Mouse (Mus musculus): ENCODE results near the gene Sema4d.

Gene Sema4d

GRCm38 (mm10) chr13:51814646-51815045, 21.1 kb upstream of the Sema4d start:
- DNase-seq (ENCODE audit: low read depth), result no peak

GRCm38 (mm10) chr13:51813621-51814615, 20.4 kb upstream of the Sema4d start:
- no peak for DNase-seq (ENCODE audit: low read depth)

- DNase-seq (ENCODE audit: low read depth), result no peak
Observed at GRCm38 (mm10) chr13:51808141-51808540, 14.6 kb upstream of the Sema4d start.

- no peak for DNase-seq (ENCODE audit: low read depth)
Observed at GRCm38 (mm10) chr13:51806220-51806619, 12.7 kb upstream of the Sema4d start.

DNA sequence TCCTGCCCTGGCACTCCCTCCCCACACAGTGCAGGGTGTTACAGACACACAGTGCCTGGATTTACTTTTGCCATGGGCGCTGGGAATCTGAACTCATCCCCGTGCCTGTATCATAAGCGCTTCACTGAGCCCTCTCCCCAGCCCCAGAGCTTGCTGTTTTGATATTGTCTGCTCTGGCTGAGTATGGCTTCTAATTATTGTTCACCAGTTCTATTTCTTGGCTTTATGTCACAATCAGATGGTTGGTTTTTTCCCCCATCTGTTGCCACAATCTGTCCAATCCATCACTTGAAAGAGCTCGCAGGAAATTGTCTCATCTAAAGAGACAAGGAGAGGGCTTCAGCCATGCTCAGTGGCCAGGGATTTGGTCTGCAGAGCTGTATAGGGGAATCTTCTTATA, 12.1 kb upstream of the Sema4d start:
- DNase-seq (ENCODE audit: low read depth), result no peak

GRCm38 (mm10) chr13:51800921-51801320, 7.4 kb upstream of the Sema4d start:
- DNase-seq (ENCODE audit: low read depth), result no peak

- DNase-seq (ENCODE audit: low read depth), result no peak
Observed at GRCm38 (mm10) chr13:51799735-51800522, 6.4 kb upstream of the Sema4d start.

GRCm38 (mm10) chr13:51797899-51798746, 4.6 kb upstream of the Sema4d start:
- no peak for DNase-seq (ENCODE audit: low read depth)

GRCm38 (mm10) chr13:51793948-51794347, 401 bp upstream of the Sema4d start:
- no peak for DNase-seq (ENCODE audit: low read depth)

- DNase-seq (ENCODE audit: low read depth), result no peak
Observed at GRCm38 (mm10) chr13:51792729-51793424, 670 bp downstream of the Sema4d start.

DNA sequence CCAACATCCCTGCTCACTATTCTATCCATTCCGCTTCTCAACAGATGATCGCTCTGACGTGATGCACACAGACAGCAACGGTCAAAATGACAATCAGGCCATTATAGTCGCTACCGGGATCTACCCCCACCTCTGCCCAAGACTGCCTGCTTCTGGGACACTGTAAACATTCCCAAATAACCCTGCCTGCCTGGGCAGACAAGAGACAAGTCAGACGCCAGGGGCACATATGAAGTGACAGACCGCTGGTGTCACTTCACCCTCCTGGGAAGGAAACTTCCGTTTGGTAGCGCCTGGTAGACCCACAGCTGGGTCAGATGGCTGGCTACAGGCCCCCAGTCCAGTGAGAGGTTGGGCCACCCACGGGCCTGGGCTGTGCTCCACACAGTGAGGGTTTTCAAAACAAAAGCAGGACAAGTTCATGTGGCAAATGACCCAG, 1.4 kb downstream of the Sema4d start:
- DNase-seq (ENCODE audit: low read depth), result no peak

DNA sequence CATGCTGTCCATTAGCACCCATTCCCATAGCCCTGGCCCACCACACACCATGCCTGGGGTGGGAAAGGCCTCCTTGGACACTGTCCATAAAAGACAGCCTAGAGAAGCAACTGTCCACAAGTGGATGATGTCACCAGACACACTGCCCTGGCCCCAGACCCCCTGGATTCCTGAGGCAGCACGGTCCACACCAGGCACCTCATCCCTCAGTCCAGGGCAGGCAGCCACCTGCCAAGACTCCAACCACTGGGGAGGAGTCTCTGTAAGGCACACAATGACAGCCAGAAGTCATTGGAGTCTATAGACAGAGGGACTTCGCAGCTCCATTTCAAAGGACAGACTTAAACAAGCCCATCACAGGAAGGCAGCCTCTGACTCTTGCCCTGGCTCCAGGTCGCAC, 1.9 kb downstream of the Sema4d start:
- DNase-seq (ENCODE audit: low read depth), result no peak

DNA sequence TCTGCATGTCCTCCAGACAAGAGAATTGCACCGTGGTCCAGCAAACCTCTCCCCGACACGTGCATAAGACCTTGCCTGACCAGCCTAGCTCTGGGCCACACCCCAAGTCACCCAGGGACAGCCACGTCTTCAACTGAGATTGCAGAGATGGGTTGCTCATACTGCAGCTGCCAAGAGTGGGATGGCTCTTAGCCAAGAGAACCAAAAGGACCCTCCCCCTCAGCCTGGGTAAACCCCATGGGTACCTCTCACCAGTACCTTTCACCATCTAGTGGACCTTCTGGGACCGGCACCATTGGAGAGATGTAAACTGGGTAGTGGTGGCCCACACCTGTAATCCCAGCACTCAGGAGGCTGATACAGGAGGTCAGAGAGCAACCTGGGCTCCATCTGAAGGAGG, 2.8 kb downstream of the Sema4d start:
- DNase-seq (ENCODE audit: low read depth), result no peak

- DNase-seq (ENCODE audit: low read depth), result no peak
Observed at GRCm38 (mm10) chr13:51787858-51788257, 5.7 kb downstream of the Sema4d start.

- DNase-seq (ENCODE audit: low read depth), result no peak
Observed at GRCm38 (mm10) chr13:51786616-51787015, 6.9 kb downstream of the Sema4d start.

DNA sequence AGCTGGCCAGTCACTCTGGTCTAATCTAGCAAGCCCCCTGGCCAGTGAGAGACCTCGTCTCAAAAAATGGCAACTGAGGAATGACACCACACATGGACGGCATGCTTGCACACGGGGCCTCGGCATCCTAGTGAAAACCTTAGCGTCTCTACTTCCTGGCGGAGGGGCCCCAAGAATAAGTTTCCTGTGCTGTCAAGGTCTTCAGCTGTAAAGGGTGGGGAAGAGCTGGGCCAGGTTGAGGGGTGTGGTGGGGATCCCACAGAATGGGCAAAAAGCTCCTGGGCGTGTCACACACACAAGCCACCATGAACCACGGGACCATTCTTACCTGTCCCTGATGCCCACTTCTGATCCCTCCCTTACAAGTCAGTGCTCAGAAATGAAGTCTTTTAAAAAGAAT, 9.1 kb downstream of the Sema4d start:
- DNase-seq (ENCODE audit: low read depth), result no peak

- DNase-seq (ENCODE audit: low read depth), result no peak
Observed at GRCm38 (mm10) chr13:51783857-51784256, 9.7 kb downstream of the Sema4d start.

DNA sequence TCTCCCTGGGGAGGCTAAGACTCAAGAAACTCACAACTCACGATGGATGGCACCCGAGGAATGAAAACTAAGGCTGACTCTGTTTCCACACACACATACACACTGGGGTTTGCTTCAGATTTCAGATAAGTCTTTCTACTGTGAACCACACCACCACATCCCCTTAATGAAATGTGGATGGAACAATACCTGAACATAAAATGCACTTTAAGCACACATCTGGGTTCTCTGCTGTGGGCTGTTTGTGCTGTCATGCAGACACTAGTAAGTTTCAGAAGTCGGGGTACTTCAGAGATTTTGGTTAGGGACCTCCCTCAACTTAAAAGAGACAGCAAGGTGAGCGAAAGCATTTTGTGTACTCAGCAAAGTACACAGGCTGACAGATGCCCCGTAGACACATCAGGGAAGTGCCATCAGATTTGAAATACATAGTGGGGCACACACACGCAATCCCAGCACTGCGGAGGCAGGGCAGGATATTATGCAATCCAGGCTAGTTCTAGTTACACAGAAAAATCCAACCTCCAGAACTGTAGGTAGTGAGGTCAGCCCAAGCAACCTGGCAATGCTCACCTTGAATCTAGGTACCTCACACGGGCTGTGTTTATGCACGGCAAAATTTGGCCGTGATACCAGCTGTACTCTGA, 12.9 kb downstream of the Sema4d start:
- no peak for DNase-seq (ENCODE audit: low read depth)

DNA sequence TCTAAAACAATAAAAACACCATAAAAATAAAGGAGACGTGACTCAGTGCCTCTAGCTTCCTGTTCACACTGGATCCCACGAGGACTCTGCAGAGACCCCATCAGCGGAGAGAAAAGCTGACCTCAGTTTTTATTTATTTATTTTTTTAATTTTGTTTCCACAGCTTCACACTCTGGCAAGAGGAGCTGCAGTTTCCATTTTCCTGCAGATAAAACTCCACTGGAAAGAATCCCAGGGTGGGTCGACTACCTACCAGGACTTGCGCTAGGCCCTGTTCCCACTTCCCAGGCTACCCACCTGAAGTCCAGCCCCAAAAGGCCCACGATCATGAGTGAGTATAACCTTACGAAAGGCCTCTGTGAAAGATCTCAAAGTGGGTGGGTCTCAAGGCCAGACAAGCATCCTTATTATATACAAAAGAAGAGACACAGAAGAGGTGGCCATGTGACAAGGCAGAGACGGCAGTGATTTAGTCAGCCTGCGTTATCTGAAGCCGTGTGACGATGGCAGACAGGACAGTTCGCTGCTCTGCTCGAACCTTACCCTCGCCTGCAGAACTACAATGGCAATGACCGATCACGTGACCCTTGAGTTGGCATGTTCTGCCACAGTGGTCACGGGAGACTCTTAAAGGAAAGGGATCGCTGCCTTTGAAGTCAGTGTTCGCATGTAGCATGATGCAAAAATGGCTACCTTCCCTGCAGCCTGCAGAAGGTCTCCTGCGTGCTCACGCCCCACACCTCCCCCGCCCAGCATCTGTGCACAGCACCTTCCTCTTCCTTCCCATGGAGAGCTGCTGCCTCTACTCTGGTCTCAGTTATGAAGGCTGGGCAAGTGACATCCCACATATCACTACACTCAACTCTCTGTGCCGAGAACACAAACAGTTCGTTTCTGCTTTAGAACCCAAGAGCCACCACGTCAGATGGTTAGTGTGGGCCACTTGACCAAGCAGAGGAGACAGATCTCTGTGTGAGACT, 14.3 kb downstream of the Sema4d start:
- no peak for DNase-seq (ENCODE audit: low read depth)

Measured in fibroblast of lung, adult 2 months (primary cell).